ENCODE assay signal across 16 mouse cellular contexts in genomic region chr17:90583196-90583595, GRCm38 (mm10).
DNase-seq lines count a peak whose midpoint lies in the region; ATAC-seq and TF ChIP-seq lines count a peak whose summit lies in the region.
"Had no signal": no experiment of that assay in that cellular context is flagged by ENCODE, and none has a peak within 500 bp of the region (broad histone marks: within the 10 kb centered on the region; RNA-seq: fewer than 3 reads in every experiment).

No protein-coding gene starts in this region.

- TF ChIP-seq CTCF in layer of hippocampus, adult 2 months (conservative IDR thresholded peaks at IDR 0.05), result no peak

- H3K27ac ChIP-seq in embryonic facial prominence, embryonic 14.5 days (replicated peaks; ENCODE audit: low read depth, low read length), result no peak overlapping the region
- no peak overlapping the region for H3K27ac ChIP-seq in embryonic facial prominence, embryonic 10.5 days (replicated peaks)
- peak overlapping the region; percentile 36; the same call in 1 of the 2 replicates for H3K27ac ChIP-seq in layer of hippocampus, adult 2 months
- H3K27ac ChIP-seq in limb, embryonic 10.5 days, result no peak overlapping the region
- H3K27ac ChIP-seq: liver, embryonic 12.5 days; lung, embryonic 15.5 days had no signal

- DNase-seq in embryonic facial prominence, embryonic 14.5 days (ENCODE audit: low spot score), result peak; percentile 12
- DNase-seq in embryonic facial prominence, embryonic 10.5 days (ENCODE audit: low spot score), result no peak
- no peak for DNase-seq in layer of hippocampus, adult 2 months (ENCODE audit: low spot score in 2 of 2)
- no peak for DNase-seq in layer of hippocampus, adult 9-11 months
- DNase-seq in brain, adult 2 months (ENCODE audit: low read depth, low spot score), result peak; percentile 67
- DNase-seq in cerebellum, postnatal 36 days, result peak; percentile 12 to 31
- DNase-seq in heart, postnatal 14 days, result no peak
- DNase-seq in limb, embryonic 10.5 days (ENCODE audit: low spot score), result no peak
- DNase-seq: B cell, adult 2 months; heart, postnatal 4 days; kidney, adult 11 months; kidney, postnatal 10 days; right cerebral cortex, postnatal 25 days had no signal

- H3K36me3 ChIP-seq in embryonic facial prominence, embryonic 14.5 days (ENCODE audit: control insufficient read depth, insufficient read depth, low read length), result no peaks in the 10 kb centered on the region
- H3K36me3 ChIP-seq in embryonic facial prominence, embryonic 10.5 days (replicated peaks), result no peaks in the 10 kb centered on the region
- H3K36me3 ChIP-seq in limb, embryonic 10.5 days, result no peaks in the 10 kb centered on the region
- H3K36me3 ChIP-seq: liver, embryonic 12.5 days; lung, embryonic 15.5 days had no signal

- 51% methylated on average over 3 of the region's 3 CpGs for WGBS in embryonic facial prominence, embryonic 14.5 days
- 72% methylated on average over 3 of the region's 3 CpGs for WGBS in embryonic facial prominence, embryonic 10.5 days
- WGBS in limb, embryonic 10.5 days, result 73% methylated on average over 3 of the region's 3 CpGs

- H3K4me3 ChIP-seq in embryonic facial prominence, embryonic 14.5 days (ENCODE audit: low read depth, low read length), result no peak overlapping the region
- H3K4me3 ChIP-seq in embryonic facial prominence, embryonic 10.5 days, result no peak overlapping the region
- no peak overlapping the region for H3K4me3 ChIP-seq in layer of hippocampus, adult 2 months
- no peak overlapping the region for H3K4me3 ChIP-seq in limb, embryonic 10.5 days
- H3K4me3 ChIP-seq: liver, embryonic 12.5 days; lung, embryonic 15.5 days had no signal

- no peaks in the 10 kb centered on the region for H3K9me3 ChIP-seq in embryonic facial prominence, embryonic 14.5 days (ENCODE audit: control insufficient read depth, low read length)
- H3K9me3 ChIP-seq in embryonic facial prominence, embryonic 10.5 days, result no peaks in the 10 kb centered on the region
- no peaks in the 10 kb centered on the region for H3K9me3 ChIP-seq in limb, embryonic 10.5 days (replicated peaks)
- H3K9me3 ChIP-seq: liver, embryonic 12.5 days; lung, embryonic 15.5 days had no signal

- 0 out of 2 replicates have a peak, but pooled peaks have one; percentile 50 for ATAC-seq in embryonic facial prominence, embryonic 14.5 days (ENCODE audit: low read depth)
- ATAC-seq: liver, embryonic 12.5 days had no signal

- H3K4me2 ChIP-seq in embryonic facial prominence, embryonic 14.5 days (ENCODE audit: low read depth, low read length), result no peak overlapping the region
- H3K4me2 ChIP-seq: heart, embryonic 11.5 days; liver, embryonic 12.5 days; lung, embryonic 15.5 days had no signal

- no peaks in the 10 kb centered on the region for H3K4me1 ChIP-seq in embryonic facial prominence, embryonic 14.5 days (ENCODE audit: control insufficient read depth, insufficient read depth, low read length)
- H3K4me1 ChIP-seq in embryonic facial prominence, embryonic 10.5 days, result no peaks in the 10 kb centered on the region
- no peaks in the 10 kb centered on the region for H3K4me1 ChIP-seq in limb, embryonic 10.5 days
- H3K4me1 ChIP-seq: liver, embryonic 12.5 days; lung, embryonic 15.5 days had no signal

- no peaks in the 10 kb centered on the region for H3K27me3 ChIP-seq in embryonic facial prominence, embryonic 14.5 days (replicated peaks; ENCODE audit: control insufficient read depth, insufficient read depth, low read length)
- no peaks in the 10 kb centered on the region for H3K27me3 ChIP-seq in embryonic facial prominence, embryonic 10.5 days (replicated peaks; ENCODE audit: low read depth, poor library complexity, severe bottlenecking)
- H3K27me3 ChIP-seq in limb, embryonic 10.5 days (ENCODE audit: low read depth, poor library complexity, severe bottlenecking), result no peaks in the 10 kb centered on the region
- H3K27me3 ChIP-seq: liver, embryonic 12.5 days; lung, embryonic 15.5 days had no signal

- intact Hi-C loops in heart, postnatal 14 days (cut with DNase I), result no loop called here

- no peak overlapping the region for H3K9ac ChIP-seq in embryonic facial prominence, embryonic 14.5 days (ENCODE audit: low read depth, low read length)
- H3K9ac ChIP-seq: liver, embryonic 12.5 days; lung, embryonic 15.5 days had no signal

Comparison
In these comparisons a context has a peak if more than half of its experiments do, and no peak if none do; other contexts are left out.
1. DNase-seq: peak in embryonic facial prominence, embryonic 14.5 days (single experiment), brain, adult 2 months (single experiment) and cerebellum, postnatal 36 days (2 of 2); none in embryonic facial prominence, embryonic 10.5 days (single experiment), layer of hippocampus, adult 2 months (0 of 2), layer of hippocampus, adult 9-11 months (single experiment), heart, postnatal 14 days (0 of 2) and limb, embryonic 10.5 days (single experiment).